Mouse (Mus musculus) forebrain, embryonic 11.5 days (tissue): ENCODE data around the gene Yeats2. TPM values are rescaled to one million over a fixed set of nuclear protein-coding genes. Genes with fewer than 3 reads are reported as not detected.

Source experiments
- ATAC-seq: fragments of 200-750 bp; cut with Nextera tagmentation; replicated peaks from 2 replicates; pipeline ENCODE4 v1.8.0; 2017; ENCODE audit warnings: moderate TSS enrichment; ENCODE audit not compliant: low FRiP score
- DNase-seq: peaks from one replicate; pipeline ENCODE4 v3.0.0-alpha.2; 2017; ENCODE audit warnings: low spot score
- H3K27ac ChIP-seq: fragments of 300-500 bp; sonication (generic); 2 replicates; pipeline ENCODE4 v1.5.1; 2014; ENCODE audit warnings: low read depth, low read length
- H3K27me3 ChIP-seq: fragments of 300-500 bp; sonication (generic); 2 replicates; pipeline ENCODE4 v1.6.1; 2014; ENCODE audit warnings: mild to moderate bottlenecking, low read length, mixed read lengths; ENCODE audit not compliant: control insufficient read depth, insufficient read depth
- H3K36me3 ChIP-seq: fragments of 300-500 bp; sonication (generic); 2 replicates; pipeline ENCODE4 v1.6.1; 2014; ENCODE audit warnings: mild to moderate bottlenecking, low read length, moderate library complexity, mixed read lengths; ENCODE audit not compliant: control insufficient read depth, insufficient read depth
- H3K4me1 ChIP-seq: fragments of 300-500 bp; sonication (generic); replicated peaks from 2 replicates; pipeline ENCODE4 v1.6.1; 2014; ENCODE audit warnings: low read length, mixed read lengths; ENCODE audit not compliant: control insufficient read depth, insufficient read depth
- H3K4me2 ChIP-seq: fragments of 300-500 bp; sonication (generic); 2 replicates; pipeline ENCODE4 v1.6.1; 2014; ENCODE audit warnings: low read depth, mild to moderate bottlenecking, low read length, moderate library complexity, mixed read lengths; ENCODE audit not compliant: severe bottlenecking
- H3K4me3 ChIP-seq: fragments of 300-500 bp; sonication (generic); 2 replicates; pipeline ENCODE4 v1.5.1; 2014; ENCODE audit warnings: low read depth, low read length
- H3K9ac ChIP-seq: fragments of 300-500 bp; sonication (generic); 2 replicates; pipeline ENCODE4 v1.6.1; 2014; ENCODE audit warnings: low read length
- H3K9me3 ChIP-seq: fragments of 300-500 bp; sonication (generic); 2 replicates; pipeline ENCODE4 v1.6.1; 2016; ENCODE audit warnings: low read length, mixed read lengths; ENCODE audit not compliant: control insufficient read depth
- WGBS: fragments of 180-500 bp; shearing (Covaris S2); extraction: QIAGEN DNeasy Blood & Tissue Kit; methylation state at CpG from one replicate; pipeline ENCODE4 v1.1.7; 2014; 5-methylcytosine and 5-hydroxymethylcytosine counted together
- polyA plus RNA-seq: library from polyadenylated mRNA; unstranded; fragments of >200 nt; fragmentation: Nextera tagmentation; extraction: Ambion mirVana; gene quantifications from 2 replicates; pipeline ENCODE4 v1.2.1, GENCODE M21; 2014

Gene Yeats2
- polyA plus RNA-seq, 1 experiment from 2014 or later: 51.4 TPM

DNA sequence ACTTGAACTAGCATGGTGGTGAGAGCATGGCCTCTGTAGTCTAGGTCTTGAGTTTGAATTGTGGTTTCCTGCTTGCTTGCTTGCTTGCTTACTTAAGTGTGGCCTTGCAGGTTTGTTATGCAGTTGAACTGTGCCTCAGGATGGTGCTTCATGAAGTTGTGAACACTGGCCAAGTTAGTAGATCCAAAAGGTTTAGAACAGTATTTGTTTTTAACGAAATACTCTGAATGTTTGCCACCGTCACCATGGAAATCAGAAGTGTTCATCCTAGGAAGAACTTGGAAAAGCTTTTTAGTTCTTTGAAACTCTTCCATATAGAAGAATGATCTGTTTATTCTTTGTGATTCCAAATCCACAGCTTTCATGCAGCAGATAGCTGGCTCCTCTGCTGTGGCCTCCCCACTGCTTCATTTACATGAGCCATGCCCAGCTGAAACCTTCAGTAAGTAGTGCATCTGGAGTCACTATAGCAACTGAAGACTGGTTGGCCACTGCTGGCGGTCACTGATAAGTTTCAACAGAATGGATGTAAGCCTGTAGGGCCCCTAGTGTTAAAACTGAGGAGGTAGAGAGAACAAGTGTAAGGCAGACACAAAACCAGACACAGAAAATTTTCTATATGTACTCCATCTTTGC, 28.7 kb downstream of the Yeats2 start:
- H3K9ac ChIP-seq: no peak overlapping the region
- H3K4me3 ChIP-seq: no peak overlapping the region
- no peaks in the 10 kb centered on the region for H3K27me3 ChIP-seq
- H3K9me3 ChIP-seq: no peaks in the 10 kb centered on the region; the same call in 1 of the 2 replicates
- ATAC-seq (no peak), DNase-seq (no peak)
- no peak overlapping the region for H3K4me2 ChIP-seq
- 84% methylated on average over 3 of the region's 3 CpGs for WGBS
- peaks cover 22% of the 10 kb centered on the region for H3K36me3 ChIP-seq
- H3K4me1 ChIP-seq: no peaks in the 10 kb centered on the region
- no peak overlapping the region for H3K27ac ChIP-seq

DNA sequence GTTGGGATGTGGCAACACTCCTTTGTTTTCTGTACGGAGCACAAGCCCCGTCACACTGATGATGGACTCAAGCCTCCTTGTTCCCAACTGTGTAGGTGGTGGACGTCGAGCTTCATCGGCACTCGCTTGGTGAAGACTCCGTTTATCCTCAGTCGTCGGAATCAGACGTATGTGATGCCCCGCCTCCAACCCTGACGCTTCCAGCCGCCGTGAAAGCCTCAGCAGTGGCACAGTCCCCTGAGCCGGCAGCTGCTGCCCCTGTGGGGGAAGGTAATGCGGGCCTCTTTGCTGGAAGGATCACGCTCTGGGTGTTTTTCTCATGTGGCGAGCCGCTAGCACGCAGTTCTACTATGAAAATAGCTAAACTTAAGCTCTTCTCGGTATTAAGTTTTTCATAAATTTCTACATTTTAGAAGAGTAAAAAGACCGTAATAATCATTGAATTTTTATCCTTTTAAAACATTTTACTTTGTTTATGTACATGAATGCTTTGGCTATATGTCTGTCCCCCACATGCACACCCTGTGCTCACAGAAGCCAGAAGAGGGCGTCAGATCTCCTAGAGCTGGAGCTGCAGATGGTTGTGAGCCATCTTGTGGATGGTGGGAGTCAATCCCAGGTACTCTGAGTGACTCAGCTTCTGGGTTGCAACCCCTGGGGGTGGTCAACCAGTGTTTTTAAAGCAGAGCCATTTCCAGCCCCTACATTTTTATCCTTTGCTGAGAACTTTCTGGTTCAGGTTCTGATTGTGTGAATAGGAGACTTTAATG, 38.7 kb downstream of the Yeats2 start:
- H3K27me3 ChIP-seq: no peaks in the 10 kb centered on the region
- ATAC-seq (no peak), DNase-seq (no peak)
- peaks cover 9% of the 10 kb centered on the region; the same call in 1 of the 2 replicates for H3K36me3 ChIP-seq
- 86% methylated on average over 23 of the region's 23 CpGs for WGBS
- no peak overlapping the region for H3K27ac ChIP-seq
- H3K9me3 ChIP-seq: no peaks in the 10 kb centered on the region
- H3K4me2 ChIP-seq: no peak overlapping the region
- H3K4me3 ChIP-seq: no peak overlapping the region
- no peak overlapping the region for H3K9ac ChIP-seq
- H3K4me1 ChIP-seq: no peaks in the 10 kb centered on the region

DNA sequence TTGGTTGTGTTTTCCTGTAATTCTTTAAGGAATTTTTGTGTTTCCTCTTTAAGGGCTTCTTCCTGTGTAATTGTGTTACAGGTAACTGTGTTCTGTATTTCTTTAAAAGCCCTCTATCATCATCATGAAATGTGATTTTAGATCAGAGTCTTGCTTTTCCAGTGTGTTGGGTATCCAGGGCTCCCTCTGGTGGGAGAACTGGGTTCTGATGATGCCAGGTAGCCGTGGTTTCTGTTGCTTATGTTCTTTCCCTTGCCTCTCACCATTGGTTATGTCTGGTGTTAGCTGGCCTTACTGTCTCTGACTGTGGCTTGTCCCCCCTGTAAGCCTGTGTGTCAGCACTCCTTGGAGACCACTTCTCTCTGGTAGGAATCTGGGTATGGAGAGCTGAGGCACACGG, 44.5 kb downstream of the Yeats2 start:
- H3K4me3 ChIP-seq: no peak overlapping the region
- H3K27ac ChIP-seq: no peak overlapping the region
- H3K4me1 ChIP-seq: no peaks in the 10 kb centered on the region
- 63% methylated on average over 2 of the region's 2 CpGs for WGBS
- H3K36me3 ChIP-seq: peaks cover 9% of the 10 kb centered on the region; the same call in 1 of the 2 replicates
- no peak overlapping the region for H3K4me2 ChIP-seq
- DNase-seq (no peak), ATAC-seq (no peak)
- H3K9me3 ChIP-seq: no peaks in the 10 kb centered on the region
- no peaks in the 10 kb centered on the region for H3K27me3 ChIP-seq
- H3K9ac ChIP-seq: no peak overlapping the region

DNA sequence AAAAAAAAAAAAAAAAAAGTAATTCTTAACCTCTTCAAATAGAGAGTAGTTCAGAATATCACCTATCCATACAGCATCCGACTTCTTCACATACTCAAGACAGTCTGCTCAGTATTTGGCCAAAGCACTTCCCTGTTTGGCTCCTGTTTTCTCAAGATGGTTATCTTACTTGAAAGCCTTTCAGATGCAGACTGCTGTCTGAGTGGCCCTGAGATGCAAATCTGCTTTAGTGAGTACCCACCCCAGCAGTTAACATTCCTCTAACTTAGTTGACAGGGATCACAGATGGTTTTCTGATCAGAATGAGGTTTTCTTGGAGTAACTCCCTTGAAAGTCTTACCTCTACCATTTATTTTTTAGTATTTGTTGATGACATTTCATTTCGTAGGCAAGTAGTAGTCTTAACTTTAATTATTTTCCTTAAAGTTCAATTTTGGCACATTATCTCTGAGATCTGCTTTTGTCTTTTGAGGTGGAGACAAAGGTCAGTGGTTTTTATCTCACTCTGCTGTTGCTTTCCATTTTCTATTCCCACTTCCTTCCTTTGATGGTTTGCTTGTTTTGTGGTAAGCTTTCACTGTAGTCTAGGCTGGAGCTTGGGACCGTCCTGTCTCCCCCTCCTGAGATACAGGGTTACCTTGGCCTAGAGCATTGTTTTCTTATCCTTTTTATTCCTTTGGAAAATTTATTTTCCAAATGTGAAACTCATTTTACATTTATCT, 50.5 kb downstream of the Yeats2 start:
- WGBS: 90% methylated on average over 3 of the region's 3 CpGs
- no peak for ATAC-seq
- Histone ChIP-seq H3K9ac (no peak overlapping the region), H3K27ac (no peak overlapping the region), H3K9me3 (no peaks in the 10 kb centered on the region), H3K36me3 (peaks cover 3% of the 10 kb centered on the region; the same call in 1 of the 2 replicates), H3K4me3 (no peak overlapping the region), H3K4me2 (no peak overlapping the region), H3K4me1 (no peaks in the 10 kb centered on the region), H3K27me3 (no peaks in the 10 kb centered on the region)
- DNase-seq: no peak

DNA sequence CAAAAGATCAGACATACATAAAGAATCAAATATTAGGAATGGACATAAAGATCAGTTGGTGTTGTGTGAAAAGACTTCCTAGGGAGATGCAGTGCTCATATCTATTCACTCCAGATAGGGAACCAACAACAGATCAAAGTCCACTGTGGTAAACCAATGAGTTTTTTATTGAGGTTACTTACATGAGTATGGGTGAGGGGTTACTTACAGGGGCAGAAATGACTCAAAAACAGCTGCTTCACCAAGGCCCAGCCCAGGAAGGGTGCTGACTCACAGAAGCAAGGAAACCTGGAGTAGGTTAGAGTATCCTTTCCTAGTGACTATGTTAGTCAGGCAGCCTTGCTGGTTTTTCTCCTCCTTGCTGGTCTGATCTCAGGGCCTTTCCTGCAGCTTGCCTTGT, 51.2 kb downstream of the Yeats2 start:
- H3K4me3 ChIP-seq: no peak overlapping the region
- no peak for ATAC-seq
- no peaks in the 10 kb centered on the region for H3K4me1 ChIP-seq
- no peak for DNase-seq
- H3K27me3 ChIP-seq: no peaks in the 10 kb centered on the region
- H3K4me2 ChIP-seq: no peak overlapping the region
- H3K36me3 ChIP-seq: peaks cover 2% of the 10 kb centered on the region
- H3K9me3 ChIP-seq: no peaks in the 10 kb centered on the region
- H3K9ac ChIP-seq: no peak overlapping the region
- H3K27ac ChIP-seq: no peak overlapping the region

DNA sequence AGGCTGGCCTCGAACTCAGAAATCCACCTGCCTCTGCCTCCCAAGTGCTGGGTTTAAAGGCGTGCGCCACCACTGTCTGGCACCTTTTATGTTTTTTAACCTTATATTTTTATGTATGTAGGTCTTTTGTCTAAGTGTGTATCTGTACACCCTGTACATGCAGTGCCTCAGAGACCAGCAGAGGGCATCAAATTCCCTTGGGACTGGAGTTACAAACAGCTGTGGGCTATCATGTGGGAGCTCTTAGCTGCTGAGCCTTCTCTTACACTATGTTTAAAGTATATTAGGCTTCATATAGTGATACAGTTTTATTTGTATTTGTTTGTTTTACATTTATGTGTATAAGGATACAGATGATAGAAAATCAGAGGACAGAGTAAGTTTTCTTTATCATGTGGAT, 54.7 kb downstream of the Yeats2 start:
- H3K27me3 ChIP-seq: no peaks in the 10 kb centered on the region
- no peak overlapping the region for H3K9ac ChIP-seq
- no peaks in the 10 kb centered on the region for H3K9me3 ChIP-seq
- H3K27ac ChIP-seq: no peak overlapping the region
- H3K4me3 ChIP-seq: no peak overlapping the region
- no peak overlapping the region for H3K4me2 ChIP-seq
- no peaks in the 10 kb centered on the region for H3K4me1 ChIP-seq
- H3K36me3 ChIP-seq: peaks cover 2% of the 10 kb centered on the region
- ATAC-seq (no peak), DNase-seq (no peak)
- WGBS: 98% methylated on average over 3 of the region's 3 CpGs

DNA sequence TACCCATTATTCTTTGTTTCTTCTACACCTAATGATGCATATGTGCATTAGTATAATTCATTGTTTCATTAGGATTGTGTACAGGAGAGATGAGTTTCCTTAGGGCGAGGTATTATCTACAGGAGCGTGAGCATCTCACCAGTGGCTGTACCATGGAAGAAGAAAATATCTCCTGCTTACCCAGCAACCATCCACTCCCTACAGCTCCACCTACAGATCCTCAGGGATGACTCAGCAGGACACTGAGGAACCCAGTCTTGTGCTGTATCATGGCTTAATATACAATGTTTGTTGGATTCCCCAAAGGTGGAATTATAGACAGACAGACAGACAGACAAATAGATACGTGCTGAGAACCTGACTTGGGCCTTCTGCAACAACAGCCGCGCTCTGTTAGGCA, 56.1 kb downstream of the Yeats2 start:
- no peak overlapping the region for H3K27ac ChIP-seq

DNA sequence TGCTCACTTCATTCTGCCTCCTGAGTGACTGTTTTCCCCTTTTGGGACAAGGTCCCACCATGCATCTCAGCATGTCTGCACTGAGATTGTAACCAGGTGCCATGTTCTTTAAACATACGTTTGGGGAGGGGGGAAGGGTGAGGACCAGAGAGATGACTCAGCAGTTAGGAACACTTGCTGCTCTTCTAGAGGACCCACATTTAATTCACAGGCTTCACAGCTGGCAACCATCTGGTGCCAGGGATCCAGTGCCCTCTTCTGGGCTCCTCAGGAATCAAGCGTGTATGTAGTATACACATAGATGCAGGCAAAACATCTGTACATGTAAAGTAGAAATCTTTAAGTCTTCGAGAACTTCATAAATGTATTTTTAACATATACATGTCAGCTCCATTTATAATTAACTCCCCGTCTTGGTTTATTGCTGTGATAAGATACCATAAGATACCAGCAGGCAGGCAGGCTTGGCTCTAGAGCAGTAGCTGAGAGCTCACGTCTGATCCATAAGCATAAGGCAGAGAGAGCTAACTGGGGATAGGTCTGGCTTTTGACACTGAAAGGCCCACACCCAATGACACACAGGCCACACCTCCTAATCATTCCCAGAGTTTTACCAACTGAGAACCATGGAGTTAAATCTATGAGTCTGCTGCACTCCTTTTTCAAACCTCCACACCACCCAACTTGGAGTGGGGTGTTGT, 58.8 kb downstream of the Yeats2 start:
- H3K27ac ChIP-seq: no peak overlapping the region
- no peak overlapping the region for H3K4me2 ChIP-seq
- no peak overlapping the region for H3K9ac ChIP-seq
- H3K27me3 ChIP-seq: no peaks in the 10 kb centered on the region
- WGBS: 92% methylated on average over 5 of the region's 5 CpGs
- no peak overlapping the region for H3K4me3 ChIP-seq
- ATAC-seq (no peak), DNase-seq (no peak)
- H3K4me1 ChIP-seq: no peaks in the 10 kb centered on the region
- H3K36me3 ChIP-seq: peaks cover 8% of the 10 kb centered on the region
- no peaks in the 10 kb centered on the region; the same call in 1 of the 2 replicates for H3K9me3 ChIP-seq

More for the DNA sequence above, 56.1 kb downstream of the Yeats2 start:
- Histone ChIP-seq H3K9me3 (no peaks in the 10 kb centered on the region; the same call in 1 of the 2 replicates), H3K27me3 (no peaks in the 10 kb centered on the region), H3K36me3 (peaks cover 2% of the 10 kb centered on the region), H3K4me1 (no peaks in the 10 kb centered on the region), H3K4me2 (no peak overlapping the region), H3K4me3 (no peak overlapping the region), H3K9ac (no peak overlapping the region)
- 94% methylated on average over 5 of the region's 5 CpGs for WGBS
- DNase-seq (no peak), ATAC-seq (no peak)
